Mouse (Mus musculus): ENCODE measurements around the gene Adar.

Adar gene

GRCm38 (mm10) chr3:89714359-89715206 lies at the start of gene Adar:
Adar (plus strand) TSS chr3:89715022.
- DNase-seq, result peak; percentile 62

DNA sequence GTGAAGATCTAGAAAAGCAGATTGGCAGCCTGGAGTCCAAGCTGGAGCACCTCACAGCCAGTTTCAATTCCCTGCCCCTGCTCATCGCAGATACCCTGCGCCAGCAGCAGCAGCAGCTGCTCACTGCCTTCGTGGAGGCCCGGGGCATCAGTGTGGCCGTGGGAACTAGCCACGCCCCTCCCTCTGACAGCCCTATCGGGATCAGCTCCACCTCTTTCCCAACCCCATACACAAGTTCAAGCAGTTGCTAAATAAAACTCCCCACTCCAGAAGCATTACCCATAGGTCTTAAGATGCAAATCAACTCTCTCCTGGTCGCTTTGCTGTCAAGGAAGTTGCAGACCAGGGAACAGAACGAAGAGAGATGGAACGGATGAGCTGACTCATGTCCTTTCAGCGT lies 47.7 kb upstream of the Adar start:
- no peak for DNase-seq

GRCm38 (mm10) chr3:89671334-89671733 lies 43.5 kb upstream of the Adar start:
- no peak for DNase-seq

- DNase-seq, result no peak
These were observed 42.1 kb upstream of the Adar start for GRCm38 (mm10) chr3:89672573-89673317.

GRCm38 (mm10) chr3:89677617-89678016 lies 37.2 kb upstream of the Adar start:
- DNase-seq, result no peak

DNA sequence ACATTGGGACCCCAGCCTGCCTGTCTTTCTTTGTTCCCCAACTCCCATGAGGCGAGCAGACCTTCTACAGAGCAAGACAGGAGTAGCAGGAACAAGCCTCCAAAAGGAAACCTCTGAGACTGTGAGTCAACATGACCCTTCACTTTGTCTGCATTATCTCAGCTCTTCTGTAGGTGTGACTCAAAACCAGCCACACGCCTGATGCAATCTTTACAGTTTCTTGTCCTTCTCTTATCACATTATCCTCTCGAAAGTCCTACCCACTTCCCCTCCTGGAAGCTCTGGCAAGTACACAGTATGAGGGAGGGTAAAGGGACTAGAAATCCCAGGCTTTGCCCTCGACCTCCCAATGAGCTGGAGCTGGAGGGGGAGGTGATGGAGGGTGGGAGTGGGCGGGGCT lies 28.8 kb upstream of the Adar start:
- no peak for DNase-seq

- peak; percentile 74 for DNase-seq
These were observed 25.9 kb upstream of the Adar start for GRCm38 (mm10) chr3:89688694-89689581.

DNA sequence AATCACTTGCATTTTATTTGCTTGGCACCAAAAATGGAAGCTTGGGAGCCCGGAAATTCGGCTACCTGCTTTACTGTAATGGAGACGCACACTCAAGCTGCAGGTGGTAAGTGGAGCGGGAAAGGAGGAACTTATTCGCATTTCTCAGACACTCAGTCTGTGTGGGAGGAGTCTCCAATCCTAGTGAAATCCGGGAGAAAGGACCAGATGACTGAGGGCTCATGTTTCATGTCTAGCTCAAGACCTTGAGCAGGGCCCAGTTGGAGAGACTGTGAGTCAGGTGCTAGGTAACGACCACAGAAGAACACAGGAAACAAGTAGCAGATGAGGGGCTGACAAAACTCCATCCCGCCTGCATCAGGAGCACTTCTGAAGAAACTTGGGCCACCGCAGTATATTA lies 23.0 kb upstream of the Adar start:
- DNase-seq, result no peak

- DNase-seq, result no peak
These were observed 18.5 kb upstream of the Adar start for GRCm38 (mm10) chr3:89696152-89696821.

- DNase-seq, result no peak
These were observed 15.9 kb upstream of the Adar start for GRCm38 (mm10) chr3:89698958-89699357.

GRCm38 (mm10) chr3:89700461-89700860 lies 14.4 kb upstream of the Adar start:
- no peak for DNase-seq

GRCm38 (mm10) chr3:89703596-89703995 lies 11.2 kb upstream of the Adar start:
- DNase-seq, result no peak

DNA sequence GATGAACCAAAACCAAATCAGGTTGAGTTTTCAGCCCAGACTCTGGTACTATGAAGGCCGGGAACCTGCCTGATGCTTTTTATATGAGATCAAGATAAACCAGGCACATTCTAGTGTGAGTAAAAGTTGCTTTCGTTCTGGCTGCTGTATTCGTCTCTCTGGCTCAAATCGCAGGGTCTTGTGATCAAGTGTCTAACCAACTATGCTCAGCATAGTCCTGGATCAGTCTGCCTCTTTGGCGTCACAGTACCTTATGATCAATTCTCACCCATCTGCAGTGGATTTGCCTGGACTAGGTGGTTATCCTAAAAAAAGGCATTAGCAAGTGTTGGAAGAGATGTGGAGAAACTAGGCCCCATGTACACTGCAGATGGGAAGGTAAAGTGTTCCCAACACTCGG lies 10.8 kb upstream of the Adar start:
- DNase-seq, result no peak

DNA sequence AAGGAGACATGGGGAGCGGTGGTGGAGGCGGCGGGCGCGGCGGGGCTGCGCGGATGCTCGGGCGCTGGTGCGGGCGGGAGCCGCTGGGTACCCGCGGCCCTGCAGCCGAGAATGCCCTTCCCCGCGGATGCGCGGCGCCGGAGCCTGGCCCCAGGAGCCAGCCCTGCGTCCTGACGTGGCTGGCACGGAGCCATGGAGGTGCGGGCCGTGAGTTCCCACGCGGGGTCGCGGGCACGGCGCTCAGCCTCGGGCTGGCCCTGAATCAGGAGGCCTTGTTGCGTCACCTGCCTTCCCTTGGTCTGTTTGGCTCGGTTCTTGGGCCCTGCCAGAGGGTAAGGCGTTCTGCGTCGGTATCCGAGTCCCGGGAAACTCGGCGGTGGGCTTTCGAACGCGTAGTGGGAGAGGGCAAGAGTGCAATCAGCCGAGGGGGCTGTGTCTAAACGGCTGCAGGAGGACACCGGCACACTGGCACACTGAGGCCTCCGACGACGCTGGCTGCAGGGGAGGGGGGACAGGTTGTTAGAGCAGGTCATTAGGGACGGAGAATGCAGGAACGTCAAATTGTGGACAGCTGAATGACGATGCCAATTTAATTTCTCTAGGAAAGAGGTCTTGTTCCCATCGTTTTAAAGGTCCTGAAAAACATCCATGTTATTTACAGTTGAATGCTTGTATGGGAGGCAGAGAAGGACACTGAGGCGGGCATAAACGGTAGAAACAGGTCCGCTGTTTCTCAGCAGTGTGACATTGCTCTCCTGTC lies 565 bp downstream of the Adar start:
- DNase-seq, result peak; percentile 15

GRCm38 (mm10) chr3:89715967-89716256 lies 1.1 kb downstream of the Adar start:
- DNase-seq, result no peak

GRCm38 (mm10) chr3:89722032-89722431 lies 7.2 kb downstream of the Adar start:
- DNase-seq, result no peak

GRCm38 (mm10) chr3:89723400-89724084 lies 8.7 kb downstream of the Adar start:
- no peak for DNase-seq

GRCm38 (mm10) chr3:89727028-89727427 lies 12.2 kb downstream of the Adar start:
- peak; percentile 64 for DNase-seq

GRCm38 (mm10) chr3:89728848-89729247 lies 14.0 kb downstream of the Adar start:
- DNase-seq, result no peak

DNA sequence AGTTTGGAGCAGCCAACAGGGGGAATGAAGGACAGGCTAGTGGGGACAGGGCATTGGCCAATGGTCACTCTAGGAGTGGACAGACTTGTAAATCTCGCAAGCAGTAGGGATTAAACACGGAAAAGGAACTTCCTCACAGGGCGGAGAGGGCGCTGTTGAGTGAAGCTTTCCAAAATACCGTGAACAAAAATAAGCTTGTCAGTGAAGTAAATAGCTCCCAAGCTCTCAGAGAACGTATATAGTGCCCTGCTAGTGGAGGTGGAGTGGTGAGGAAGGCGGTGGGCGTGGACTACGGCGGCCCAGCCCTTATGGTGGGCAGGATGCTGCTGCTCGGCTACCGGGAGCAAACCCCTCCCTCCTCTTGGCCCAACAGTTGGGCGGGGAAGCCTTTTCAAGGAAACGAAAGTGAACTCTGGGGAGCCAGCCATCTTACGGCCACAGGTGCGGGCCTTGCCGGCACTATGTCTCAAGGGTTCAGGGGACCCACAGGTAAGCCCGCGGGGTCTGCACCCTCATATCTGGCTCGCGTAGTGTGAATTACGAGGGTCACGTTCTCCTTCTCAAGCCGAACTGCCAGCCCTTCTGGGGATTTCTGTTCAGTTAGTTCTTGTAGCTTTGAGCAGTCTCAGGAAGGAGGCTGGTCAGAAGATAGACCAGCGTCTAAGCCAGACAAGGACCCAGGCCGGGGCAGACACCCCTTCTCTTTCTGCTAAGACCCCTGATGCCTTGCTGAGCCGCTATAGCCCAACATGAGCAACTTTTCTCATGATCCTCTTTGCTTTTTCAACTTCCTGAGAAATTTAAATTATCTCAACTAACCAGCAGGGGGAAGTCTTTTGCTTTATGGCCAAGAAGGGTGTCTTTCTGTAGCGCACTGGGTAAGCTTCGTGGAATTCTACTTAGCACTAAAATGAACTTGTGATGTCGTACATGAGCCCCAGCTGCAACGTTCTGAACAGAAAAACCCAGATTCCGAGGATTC lies 15.8 kb downstream of the Adar start:
- peak; percentile 94 for DNase-seq

All from liver (tissue).